8 mouse cellular contexts compared by ENCODE assay signal in the genomic region with DNA sequence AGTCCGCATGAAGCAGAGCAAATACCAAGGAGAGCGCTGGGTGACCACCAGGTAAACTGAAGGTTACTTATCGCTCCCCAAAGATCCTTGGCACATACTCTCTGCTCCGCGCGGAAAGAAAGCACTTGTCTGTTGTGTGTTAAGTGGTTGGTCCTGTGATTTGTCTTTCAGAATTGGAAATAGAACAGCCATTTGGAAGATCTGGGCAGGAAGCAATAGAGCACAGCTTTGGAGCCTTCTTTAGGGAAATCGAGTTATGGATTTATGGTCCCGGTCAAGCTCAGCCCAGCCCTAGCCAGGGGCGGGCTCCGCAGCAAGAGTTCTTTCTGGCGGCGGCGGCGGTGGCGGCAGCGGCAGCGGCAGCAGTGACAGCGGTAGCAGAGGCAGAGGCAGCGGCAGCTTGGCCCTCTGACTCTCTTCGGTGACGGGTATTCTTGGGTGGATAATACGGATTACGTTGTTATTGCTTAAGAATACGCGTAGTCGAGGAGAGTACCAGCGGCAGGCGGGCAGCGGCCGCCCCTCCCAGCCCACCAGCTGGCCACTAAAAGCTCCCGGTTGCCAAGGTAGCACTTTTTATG.
DNase-seq lines count a peak whose midpoint lies in the region; ATAC-seq lines count a peak whose summit lies in the region.

No protein-coding gene starts in this region.

- 2% methylated on average over 31 of the region's 31 CpGs for WGBS in heart, embryonic 12.5 days
- WGBS in forebrain, embryonic 12.5 days: under 1% methylated on average over 31 of the region's 31 CpGs

- H3K36me3 ChIP-seq in heart, embryonic 12.5 days: no peaks in the 10 kb centered on the region
- no peaks in the 10 kb centered on the region for H3K36me3 ChIP-seq in forebrain, embryonic 12.5 days (replicated peaks)

- peaks cover 30% of the 10 kb centered on the region for H3K4me1 ChIP-seq in heart, embryonic 12.5 days (replicated peaks)
- peaks cover 24% of the 10 kb centered on the region for H3K4me1 ChIP-seq in forebrain, embryonic 12.5 days

- peak overlapping the region; percentile 93 for H3K4me2 ChIP-seq in heart, embryonic 12.5 days
- peak overlapping the region; percentile 94 for H3K4me2 ChIP-seq in forebrain, embryonic 12.5 days

- ATAC-seq in heart, embryonic 12.5 days (ENCODE audit: insufficient number of reproducible peaks, low FRiP score): no peak
- peak; percentile 21; the same call in 1 of the 2 replicates for ATAC-seq in forebrain, embryonic 12.5 days (ENCODE audit: low FRiP score)

- no peak overlapping the region for H3K27ac ChIP-seq in heart, embryonic 12.5 days (ENCODE audit: poor library complexity, severe bottlenecking)
- H3K27ac ChIP-seq in forebrain, embryonic 12.5 days: peak overlapping the region; percentile 77

- peaks cover 54% of the 10 kb centered on the region for H3K27me3 ChIP-seq in heart, embryonic 12.5 days (replicated peaks)
- peaks cover 35% of the 10 kb centered on the region for H3K27me3 ChIP-seq in forebrain, embryonic 12.5 days

- H3K9ac ChIP-seq in heart, embryonic 12.5 days: peak overlapping the region; percentile 46; the same call in 1 of the 2 replicates
- H3K9ac ChIP-seq in forebrain, embryonic 12.5 days: peak overlapping the region; percentile 65

- no peak for DNase-seq in heart, postnatal 10 days
- peak; percentile 33 for DNase-seq in ZHBTc4 (ENCODE audit: low read depth, low spot score)
- DNase-seq in kidney, postnatal 10 days: peak; percentile 11
- peak; percentile 62 for DNase-seq in neural tube, embryonic 10.5 days (ENCODE audit: extremely low spot score, low spot score)
- DNase-seq in spleen, postnatal 14 days (ENCODE audit: low spot score in 2 of 2): no peak
- no peak for DNase-seq in T-cell, adult 2 months (ENCODE audit: low spot score)

- H3K9me3 ChIP-seq in heart, embryonic 12.5 days (replicated peaks): no peaks in the 10 kb centered on the region
- no peaks in the 10 kb centered on the region for H3K9me3 ChIP-seq in forebrain, embryonic 12.5 days

- intact Hi-C loops in heart, postnatal 10 days (cut with DNase I): no loop called here

- H3K4me3 ChIP-seq in heart, embryonic 12.5 days: peak overlapping the region; percentile 59
- peak overlapping the region; percentile 54 for H3K4me3 ChIP-seq in forebrain, embryonic 12.5 days (replicated peaks)

Comparison
In these comparisons a context has a peak if more than half of its experiments do, and no peak if none do; other contexts are left out.
1. DNase-seq: peak in ZHBTc4 (single experiment), kidney, postnatal 10 days (single experiment) and neural tube, embryonic 10.5 days (single experiment); none in heart, postnatal 10 days (0 of 2), spleen, postnatal 14 days (0 of 2) and T-cell, adult 2 months (single experiment).